Mouse (Mus musculus): ENCODE data around the gene Krtap4-13. TPM values are rescaled to one million over a fixed set of nuclear protein-coding genes. Genes with fewer than 3 reads are reported as not detected.

Krtap4-13 gene
- total RNA-seq, 1 experiment from 2014 or later: not detected

Other genes with a start within 250 kb of the Krtap4-13 start
- not detected in 2 replicates for gene Krtap3-1, start 243.3 kb downstream of the Krtap4-13 start, total RNA-seq (2017)
- gene Krtap1-5, start 228.9 kb downstream of the Krtap4-13 start, total RNA-seq (2017): not detected in 2 replicates
- not detected in 2 replicates for gene Krtap1-4, start 226.2 kb downstream of the Krtap4-13 start, total RNA-seq (2017)
- not detected in 2 replicates for gene Krtap1-3, start 218.6 kb downstream of the Krtap4-13 start, total RNA-seq (2017)
- not detected in 2 replicates for gene Krtap9-3, start 211.8 kb downstream of the Krtap4-13 start, total RNA-seq (2017)
- not detected in 2 replicates for gene Gm11938, start 206.6 kb downstream of the Krtap4-13 start, total RNA-seq (2017)
- gene Gm11937, start 199.7 kb downstream of the Krtap4-13 start, total RNA-seq (2017): not detected in 2 replicates
- gene Krtap2-4, start 195.0 kb downstream of the Krtap4-13 start, total RNA-seq (2017): not detected in 2 replicates
- not detected in 2 replicates for gene Gm11562, start 189.5 kb downstream of the Krtap4-13 start, total RNA-seq (2017)
- not detected in 2 replicates for gene Krtap4-1, start 181.7 kb downstream of the Krtap4-13 start, total RNA-seq (2017)
- gene Krtap4-2, start 174.8 kb downstream of the Krtap4-13 start, total RNA-seq (2017): not detected in 2 replicates
- gene Krtap4-7, start 165.8 kb downstream of the Krtap4-13 start, total RNA-seq (2017): not detected in 2 replicates
- gene Gm11555, start 159.7 kb downstream of the Krtap4-13 start, total RNA-seq (2017): not detected in 2 replicates
- gene Gm11563, start 150.9 kb downstream of the Krtap4-13 start, total RNA-seq (2017): not detected in 2 replicates
- not detected in 2 replicates for gene Krtap4-6, start 143.9 kb downstream of the Krtap4-13 start, total RNA-seq (2017)
- gene Gm14190, start 119.2 kb downstream of the Krtap4-13 start, total RNA-seq (2017): not detected in 2 replicates
- not detected in 2 replicates for gene Gm14180, start 75.6 kb downstream of the Krtap4-13 start, total RNA-seq (2017)
- not detected in 2 replicates for gene Gm11595, start 37.0 kb downstream of the Krtap4-13 start, total RNA-seq (2017)
- gene Krtap4-8, start 29.2 kb downstream of the Krtap4-13 start, total RNA-seq (2017): not detected in 2 replicates
- gene Krtap4-9, start 24.7 kb downstream of the Krtap4-13 start, total RNA-seq (2017): not detected in 2 replicates
- gene Gm11596, start 16.4 kb downstream of the Krtap4-13 start, total RNA-seq (2017): not detected in 2 replicates
- gene Gm11569, start 11.0 kb downstream of the Krtap4-13 start, total RNA-seq (2017): not detected in 2 replicates
- gene Gm11554, start 5.4 kb downstream of the Krtap4-13 start, total RNA-seq (2017): not detected in 2 replicates
- gene Gm11564, start 5.8 kb upstream of the Krtap4-13 start, total RNA-seq (2017): not detected in 2 replicates
- not detected in 2 replicates for gene 2300003K06Rik, start 28.2 kb upstream of the Krtap4-13 start, total RNA-seq (2017)
- gene Krtap4-16, start 41.7 kb upstream of the Krtap4-13 start, total RNA-seq (2017): not detected in 2 replicates
- not detected in 2 replicates for gene Gm11568, start 48.0 kb upstream of the Krtap4-13 start, total RNA-seq (2017)
- gene Gm11559, start 54.6 kb upstream of the Krtap4-13 start, total RNA-seq (2017): not detected in 2 replicates
- gene Krtap9-1, start 63.5 kb upstream of the Krtap4-13 start, total RNA-seq (2017): not detected in 2 replicates
- gene Gm11567, start 69.3 kb upstream of the Krtap4-13 start, total RNA-seq (2017): not detected in 2 replicates
- not detected in 2 replicates for gene Krtap31-1, start 98.0 kb upstream of the Krtap4-13 start, total RNA-seq (2017)
- not detected in 2 replicates for gene Gm11565, start 104.9 kb upstream of the Krtap4-13 start, total RNA-seq (2017)
- gene Krtap31-2, start 126.4 kb upstream of the Krtap4-13 start, total RNA-seq (2017): not detected in 2 replicates
- not detected in 2 replicates for gene Krtap9-5, start 138.6 kb upstream of the Krtap4-13 start, total RNA-seq (2017)
- gene Krtap29-1, start 169.2 kb upstream of the Krtap4-13 start, total RNA-seq (2017): not detected in 2 replicates
- not detected in 2 replicates for gene Krtap16-1, start 176.7 kb upstream of the Krtap4-13 start, total RNA-seq (2017)
- gene Krtap17-1, start 184.1 kb upstream of the Krtap4-13 start, total RNA-seq (2017): not detected in 2 replicates
- not detected in 2 replicates for gene Krt33a, start 206.3 kb upstream of the Krtap4-13 start, total RNA-seq (2017)
- not detected in 2 replicates for gene Krt33b, start 220.0 kb upstream of the Krtap4-13 start, total RNA-seq (2017)
- gene Krt34, start 231.7 kb upstream of the Krtap4-13 start, total RNA-seq (2017): not detected in 2 replicates
- gene Krt31, start 240.7 kb upstream of the Krtap4-13 start, total RNA-seq (2017): not detected in 2 replicates

Data from hematopoietic stem cell, adult 5-6 weeks (primary cell).